Mouse (Mus musculus) myocyte (in vitro differentiated cells): ENCODE measurements at regions not wholly inside any gene's neighbourhood (a gene's known extent, or its start where the extent isn't known, plus 50 kb on each side); places are given as distances from the start of the nearest gene placed in this dataset.

Experiments used
- E2F4 ChIP-seq: IDR thresholded peaks from one replicate; pipeline ENCODE4 v1.6.1; 2011; ENCODE audit warnings: mild to moderate bottlenecking, control low read depth, moderate library complexity; ENCODE audit not compliant: insufficient read depth
- POLR2A ChIP-seq: IDR thresholded peaks from one replicate; pipeline ENCODE4 v1.6.1; 2011; ENCODE audit warnings: low read depth, mild to moderate bottlenecking, control low read depth, moderate library complexity; ENCODE audit not compliant: insufficient read length
- POLR2AphosphoS2 ChIP-seq: IDR thresholded peaks from one replicate; pipeline ENCODE4 v1.6.1; 2011; ENCODE audit warnings: low read depth, control low read depth; ENCODE audit not compliant: insufficient read length

DNA sequence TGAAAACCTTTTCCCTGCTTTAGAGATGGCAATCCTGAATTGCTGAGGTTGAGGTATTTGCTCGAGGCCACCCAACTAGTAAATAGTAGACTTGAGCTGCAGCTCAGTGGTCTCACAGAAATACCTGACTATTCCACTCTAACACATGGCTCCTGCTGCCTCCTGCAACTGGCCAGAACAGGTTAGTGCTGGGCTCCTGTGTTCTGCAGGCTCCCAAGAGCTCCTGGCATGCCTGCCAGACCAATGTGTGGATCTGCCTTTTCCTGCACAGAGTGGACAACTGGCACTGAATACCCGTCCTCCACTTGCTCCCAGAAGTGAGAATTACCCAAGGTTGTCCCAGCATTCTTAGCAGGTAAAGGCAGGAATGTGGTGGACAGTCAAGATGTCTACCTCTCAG, 191.2 kb downstream of the Bcl11a start:
- TF ChIP-seq POLR2A (no peak), E2F4 (no peak), POLR2AphosphoS2 (no peak)
